Mouse (Mus musculus) ES-E14 (cell line): ENCODE measurements around the gene Simc1. TPM values are rescaled to one million over a fixed set of nuclear protein-coding genes. Genes with fewer than 3 reads are reported as not detected.

ENCODE experiments used
- DNase-seq: peaks from one replicate; pipeline ENCODE4 v3.0.0-alpha.2; 2013; ENCODE audit warnings: low read depth, low spot score
- H3K27ac ChIP-seq: 2 replicates; pipeline ENCODE4 v1.5.1; 2012; ENCODE audit warnings: low read depth, mild to moderate bottlenecking, low read length, moderate library complexity, mixed read lengths; ENCODE audit not compliant: poor library complexity, insufficient read depth, severe bottlenecking
- H3K36me3 ChIP-seq: 2 replicates; pipeline ENCODE4 v1.6.1; 2012; ENCODE audit warnings: mild to moderate bottlenecking, low read length, moderate library complexity, mixed read lengths; ENCODE audit not compliant: control insufficient read depth, poor library complexity, insufficient read depth, severe bottlenecking
- H3K4me1 ChIP-seq, 2 experiments: fragments of 150-350 bp in 1 of 2; sonication (generic) in 1 of 2; 2 replicates each; pipeline ENCODE4 v1.6.1; 2012; ENCODE audit warnings: low read length in 2 of 2, mild to moderate bottlenecking in 1 of 2, mixed read lengths in 1 of 2; ENCODE audit not compliant: control insufficient read depth in 2 of 2, insufficient read depth in 2 of 2, poor library complexity in 1 of 2
- H3K4me3 ChIP-seq, 2 experiments: fragments of 150-350 bp in 1 of 2; sonication (generic) in 1 of 2; 2 replicates each; pipeline ENCODE4 v1.5.1; 2012; ENCODE audit warnings: low read length in 2 of 2, low read depth in 1 of 2, mild to moderate bottlenecking in 1 of 2, mixed read lengths in 1 of 2; ENCODE audit not compliant: insufficient read depth in 1 of 2, poor library complexity in 1 of 2, severe bottlenecking in 1 of 2
- H3K9ac ChIP-seq: 2 replicates; pipeline ENCODE4 v1.6.1; 2012; ENCODE audit warnings: low read depth, mild to moderate bottlenecking, low read length, mixed read lengths; ENCODE audit not compliant: poor library complexity, insufficient read depth, severe bottlenecking
- H3K9me3 ChIP-seq: fragments of 150-350 bp; sonication (generic); 2 replicates; pipeline ENCODE4 v1.6.1; 2012; ENCODE audit warnings: low read depth, mild to moderate bottlenecking, low read length; ENCODE audit not compliant: control insufficient read depth, insufficient read depth
- CHD2 ChIP-seq: IDR thresholded peaks from 2 replicates; pipeline ENCODE4 v1.6.1; 2014; ENCODE audit warnings: mild to moderate bottlenecking, low read depth, low read length, inconsistent platforms
- HCFC1 ChIP-seq: IDR thresholded peaks from 2 replicates; pipeline ENCODE4 v1.6.1; 2012; ENCODE audit warnings: low read length, inconsistent platforms, borderline replicate concordance; ENCODE audit not compliant: insufficient read depth
- MAFK ChIP-seq: IDR thresholded peaks from 2 replicates; pipeline ENCODE4 v1.6.1; 2014; ENCODE audit warnings: mild to moderate bottlenecking, low read depth, low read length, inconsistent platforms; ENCODE audit not compliant: insufficient read depth
- ZC3H11A ChIP-seq: IDR thresholded peaks from 2 replicates; pipeline ENCODE4 v1.6.1; 2012; ENCODE audit warnings: low read depth, mild to moderate bottlenecking, inconsistent platforms, low read length, borderline replicate concordance
- ZNF384 ChIP-seq: IDR thresholded peaks from 2 replicates; pipeline ENCODE4 v1.6.1; 2012; ENCODE audit warnings: low read depth, low read length, inconsistent platforms
- in situ Hi-C, 2 experiments: fragments of 600-800 bp; cut with MboI; formaldehyde crosslinking; loops; one replicate each; pipeline ENCODE4 v1.15.1; 2025; ENCODE audit warnings: low sequenced_read_pairs in 2 of 2, inconsistent platforms in 1 of 2; ENCODE audit not compliant: unreplicated experiment in 2 of 2
- total RNA-seq: library from RNA; depleted of rRNA; stranded (reverse); fragments of 300-350 nt; gene quantifications from 2 replicates; pipeline ENCODE4 v1.2.3, GENCODE M21; 2012; rRNA removed

The Simc1 gene
- 6.9 and 10.8 TPM in 2 replicates for total RNA-seq

- in situ Hi-C loops: no loop called here
- H3K4me1 ChIP-seq: peaks cover 4 to 6% of the 10 kb centered on the region in 2 experiments; a peak in 2 of 4 replicates
- H3K36me3 ChIP-seq: no peaks in the 10 kb centered on the region
These were observed at the start of gene Simc1 for GRCm38 (mm10) chr13:54503604-54504521. TSS of gene Simc1 (plus strand) at chr13:54503779.

GRCm38 (mm10) chr13:54457062-54457461, 46.5 kb upstream of the Simc1 start:
- TF ChIP-seq ZNF384 (no peak), CHD2 (no peak), MAFK (no peak), HCFC1 (no peak), ZC3H11A (no peak)
- H3K4me3 ChIP-seq: no peak overlapping the region
- H3K36me3 ChIP-seq: peaks cover 45% of the 10 kb centered on the region
- no peak overlapping the region for H3K9ac ChIP-seq
- no peaks in the 10 kb centered on the region; a peak in 1 of 4 replicates for H3K4me1 ChIP-seq
- no peak overlapping the region for H3K27ac ChIP-seq
- no peaks in the 10 kb centered on the region for H3K9me3 ChIP-seq
- no peak for DNase-seq
- in situ Hi-C loops: no loop called here

More at GRCm38 (mm10) chr13:54503604-54504521, at the start of gene Simc1:
- H3K4me3 ChIP-seq: peak within 1 kb of the TSS; percentile 69 to 86
- no peaks in the 10 kb centered on the region for H3K9me3 ChIP-seq
- H3K9ac ChIP-seq: peak within 1 kb of the TSS; percentile 84
- TF ChIP-seq HCFC1: no peak
- no peak for TF ChIP-seq ZNF384
- no peak for TF ChIP-seq ZC3H11A
- no peak for TF ChIP-seq MAFK
- peak; percentile 36 for DNase-seq
- no peak within 1 kb of the TSS for H3K27ac ChIP-seq

- Histone ChIP-seq H3K27ac (no peak overlapping the region), H3K4me1 (no peaks in the 10 kb centered on the region; a peak in 1 of 4 replicates), H3K9ac (no peak overlapping the region), H3K36me3 (peaks cover 60% of the 10 kb centered on the region), H3K4me3 (no peak overlapping the region), H3K9me3 (no peaks in the 10 kb centered on the region)
- in situ Hi-C loops: no loop called here
- TF ChIP-seq CHD2 (no peak), HCFC1 (no peak), ZNF384 (no peak), MAFK (no peak), ZC3H11A (no peak)
- DNase-seq: no peak
These were observed 44.3 kb upstream of the Simc1 start for GRCm38 (mm10) chr13:54459282-54459681.

GRCm38 (mm10) chr13:54468098-54469011, 35.2 kb upstream of the Simc1 start, which contains the start of gene Thoc3:
TSS of gene Thoc3 (minus strand) at chr13:54468849.
- in situ Hi-C loops: no loop called here
- Histone ChIP-seq H3K9ac (peak within 1 kb of the TSS; percentile 94), H3K4me3 (peak within 1 kb of the TSS; percentile 82 to 97), H3K9me3 (no peaks in the 10 kb centered on the region), H3K36me3 (peaks cover 27% of the 10 kb centered on the region), H3K4me1 (peaks cover 0 to 4% of the 10 kb centered on the region in 2 experiments; a peak in 1 of 4 replicates), H3K27ac (no peak within 1 kb of the TSS; the same call in 1 of the 2 replicates)
- TF ChIP-seq ZNF384 (no peak), HCFC1 (peak; percentile 95), CHD2 (no peak), MAFK (no peak)
- DNase-seq: peak; percentile 80
